Mouse (Mus musculus) megakaryocyte, embryonic 14.5 days (primary cell): Measurements from ENCODE around the gene Dach1. TPM values are rescaled to one million over a fixed set of nuclear protein-coding genes. Genes with fewer than 3 reads are reported as not detected.

Source experiments
- H3K27me3 ChIP-seq: replicated peaks from 2 replicates; pipeline ENCODE3; 2012; ENCODE audit warnings: inconsistent platforms
- H3K36me3 ChIP-seq: replicated peaks from 2 replicates; pipeline ENCODE3; 2012; ENCODE audit warnings: low read length, inconsistent platforms, mixed read lengths
- H3K4me1 ChIP-seq: 2 replicates; pipeline ENCODE4 v1.6.1; 2012; ENCODE audit warnings: inconsistent platforms
- H3K4me3 ChIP-seq: replicated peaks from 2 replicates; pipeline ENCODE3; 2012; ENCODE audit warnings: moderate library complexity, mild to moderate bottlenecking, inconsistent platforms
- H3K9me3 ChIP-seq: 2 replicates; pipeline ENCODE4 v1.6.1; 2012; ENCODE audit warnings: inconsistent platforms
- FLI1 ChIP-seq: IDR thresholded peaks from 2 replicates; pipeline ENCODE4 v1.6.1; 2012; ENCODE audit warnings: low read length, inconsistent platforms, mixed read lengths
- GATA1 ChIP-seq: IDR thresholded peaks from 3 replicates; pipeline ENCODE4 v1.6.1; 2012; ENCODE audit warnings: mixed read lengths, low read length, inconsistent platforms, borderline replicate concordance
- polyA plus RNA-seq: library from polyadenylated mRNA; stranded (reverse); fragments of >175 nt; gene quantifications from 2 replicates; pipeline ENCODE4 v1.2.3, GENCODE M21; 2012; ENCODE audit warnings: low replicate concordance; ENCODE audit not compliant: insufficient read depth

Dach1 gene
- polyA plus RNA-seq, 1 experiment: 0.49 TPM

DNA sequence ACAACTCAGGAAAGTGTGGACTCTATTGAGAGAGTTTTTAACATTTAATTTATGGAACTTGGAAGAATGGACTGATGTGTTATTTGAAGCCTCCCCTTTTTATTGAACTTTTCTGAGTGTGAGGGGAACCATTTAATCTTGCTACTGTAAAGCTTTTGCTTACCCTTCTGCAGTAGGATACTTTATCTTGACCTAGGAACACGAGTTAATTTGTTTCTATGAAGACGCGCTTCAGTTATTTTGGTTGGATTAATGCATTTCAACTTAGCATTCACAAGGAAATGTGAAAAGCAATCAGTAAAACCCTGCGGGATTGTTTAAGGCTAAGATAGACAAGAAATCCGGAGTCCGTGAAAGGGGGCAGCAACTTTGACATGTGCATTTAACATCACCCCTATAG, 89.6 kb downstream of the Dach1 start:
- Histone ChIP-seq H3K27me3 (no peaks in the 10 kb centered on the region), H3K9me3 (no peaks in the 10 kb centered on the region), H3K36me3 (no peaks in the 10 kb centered on the region), H3K4me1 (no peaks in the 10 kb centered on the region), H3K4me3 (no peak overlapping the region)
- no peak for TF ChIP-seq FLI1
- TF ChIP-seq GATA1: no peak

DNA sequence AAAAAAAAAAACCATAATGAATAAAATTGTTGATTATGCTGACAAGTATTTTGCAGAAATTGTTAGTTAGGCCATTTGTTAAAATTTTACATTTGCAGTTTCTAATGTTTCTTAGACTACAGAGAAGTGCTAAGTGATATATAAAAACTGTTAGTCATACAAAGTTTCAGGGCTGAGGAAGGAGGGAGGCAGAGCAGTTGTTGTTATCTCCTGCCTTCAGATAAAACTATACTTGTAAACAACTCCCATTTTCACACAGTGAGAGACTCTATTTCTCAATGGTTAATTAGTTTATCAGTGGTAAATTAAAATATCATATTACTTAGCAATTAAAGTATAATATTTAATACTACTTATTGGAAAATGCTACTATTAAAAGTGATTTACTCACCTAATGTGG, 91.6 kb downstream of the Dach1 start:
- no peaks in the 10 kb centered on the region for H3K4me1 ChIP-seq
- no peak overlapping the region for H3K4me3 ChIP-seq
- H3K36me3 ChIP-seq: no peaks in the 10 kb centered on the region
- H3K9me3 ChIP-seq: no peaks in the 10 kb centered on the region
- TF ChIP-seq GATA1: no peak
- TF ChIP-seq FLI1: no peak
- no peaks in the 10 kb centered on the region for H3K27me3 ChIP-seq

DNA sequence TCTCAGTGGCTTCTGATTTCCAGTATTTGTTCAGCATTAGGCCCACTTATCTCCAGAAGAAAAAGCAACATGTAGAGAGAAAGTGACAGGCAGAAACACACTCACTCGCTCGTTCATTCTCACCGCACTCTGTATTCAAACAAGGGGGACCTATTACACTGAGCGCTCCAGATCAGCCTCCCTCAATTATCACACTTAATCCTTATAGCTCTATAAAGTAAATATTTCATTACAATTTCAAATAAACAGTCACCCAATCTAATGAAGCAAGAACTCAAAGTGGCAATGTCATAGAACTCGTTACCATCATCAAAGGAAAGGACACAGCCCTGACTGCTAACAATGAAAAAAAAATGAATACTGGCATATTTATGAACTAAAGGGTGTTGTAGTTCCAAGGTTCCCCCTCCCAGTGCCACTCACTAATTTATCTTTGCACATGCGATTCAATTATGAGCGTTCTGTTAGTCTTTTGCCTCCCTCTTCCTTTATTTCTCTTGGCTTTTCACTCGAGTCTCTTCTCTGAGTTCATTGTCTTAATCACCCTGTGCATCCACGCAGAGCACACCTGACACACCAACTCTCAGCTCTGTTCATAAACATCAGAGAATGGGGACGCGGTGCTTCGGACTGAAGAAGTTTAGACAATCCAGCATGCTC, 96.0 kb downstream of the Dach1 start:
- Histone ChIP-seq H3K9me3 (no peaks in the 10 kb centered on the region), H3K27me3 (no peaks in the 10 kb centered on the region), H3K4me3 (no peak overlapping the region), H3K4me1 (no peaks in the 10 kb centered on the region), H3K36me3 (no peaks in the 10 kb centered on the region)
- no peak for TF ChIP-seq GATA1

DNA sequence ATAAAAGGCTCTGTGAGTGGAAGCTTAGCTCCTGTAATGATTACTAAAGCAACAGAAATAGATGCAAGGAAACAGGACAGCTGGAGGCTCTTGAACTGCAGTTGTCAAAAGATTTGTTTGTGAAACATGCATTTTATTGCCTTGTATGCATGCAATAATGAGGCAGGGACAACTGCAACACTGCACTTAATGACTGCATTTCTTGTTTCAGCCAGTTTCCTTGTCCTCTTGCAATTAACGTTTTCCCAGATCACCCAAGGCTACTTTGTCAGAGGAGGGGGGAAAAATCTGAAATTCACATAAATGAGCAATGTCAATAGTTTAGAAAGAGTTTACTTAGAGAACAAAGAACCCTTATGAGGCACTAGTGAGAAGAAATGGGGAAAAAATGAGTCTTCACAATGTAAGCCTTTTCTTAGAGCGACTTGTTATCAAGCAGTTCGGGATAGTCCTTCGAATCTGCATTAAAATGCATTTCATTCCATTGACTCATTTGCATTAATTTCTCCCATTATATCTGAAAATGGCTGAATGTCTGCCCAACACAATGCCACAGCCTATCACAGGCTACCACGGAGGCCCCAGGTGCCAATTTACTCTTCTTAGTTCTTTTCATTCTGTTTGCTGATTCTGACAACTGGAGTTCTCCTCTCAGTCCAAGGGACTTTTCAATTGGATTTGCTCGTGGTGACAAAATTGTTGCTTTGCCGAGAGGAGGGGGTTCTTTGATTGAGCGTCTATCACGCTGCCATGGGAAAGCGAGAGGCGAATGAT, 96.7 kb downstream of the Dach1 start:
- TF ChIP-seq FLI1 (no peak), GATA1 (no peak)
- Histone ChIP-seq H3K4me3 (no peak overlapping the region), H3K4me1 (no peaks in the 10 kb centered on the region), H3K36me3 (no peaks in the 10 kb centered on the region), H3K27me3 (no peaks in the 10 kb centered on the region), H3K9me3 (no peaks in the 10 kb centered on the region)

DNA sequence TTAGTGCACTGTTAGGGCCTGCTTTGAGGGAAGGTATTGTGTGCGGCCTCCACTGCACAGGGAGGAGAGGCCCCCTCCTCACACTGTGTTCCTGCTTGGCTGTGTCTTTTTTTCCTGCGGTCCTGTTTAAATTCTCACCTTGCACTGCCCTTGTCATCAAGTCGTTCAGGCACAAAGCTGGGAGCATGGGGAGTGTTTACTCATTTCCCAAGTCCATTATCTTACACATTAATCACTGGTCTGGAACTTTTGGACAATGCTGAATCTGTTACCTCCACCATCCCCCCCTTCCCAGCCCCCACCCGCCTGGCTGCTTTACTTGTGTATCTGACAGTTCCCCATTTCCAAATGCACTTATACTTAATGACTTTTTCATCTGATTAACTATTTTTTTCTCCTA, 97.7 kb downstream of the Dach1 start:
- TF ChIP-seq GATA1 (no peak), FLI1 (no peak)

DNA sequence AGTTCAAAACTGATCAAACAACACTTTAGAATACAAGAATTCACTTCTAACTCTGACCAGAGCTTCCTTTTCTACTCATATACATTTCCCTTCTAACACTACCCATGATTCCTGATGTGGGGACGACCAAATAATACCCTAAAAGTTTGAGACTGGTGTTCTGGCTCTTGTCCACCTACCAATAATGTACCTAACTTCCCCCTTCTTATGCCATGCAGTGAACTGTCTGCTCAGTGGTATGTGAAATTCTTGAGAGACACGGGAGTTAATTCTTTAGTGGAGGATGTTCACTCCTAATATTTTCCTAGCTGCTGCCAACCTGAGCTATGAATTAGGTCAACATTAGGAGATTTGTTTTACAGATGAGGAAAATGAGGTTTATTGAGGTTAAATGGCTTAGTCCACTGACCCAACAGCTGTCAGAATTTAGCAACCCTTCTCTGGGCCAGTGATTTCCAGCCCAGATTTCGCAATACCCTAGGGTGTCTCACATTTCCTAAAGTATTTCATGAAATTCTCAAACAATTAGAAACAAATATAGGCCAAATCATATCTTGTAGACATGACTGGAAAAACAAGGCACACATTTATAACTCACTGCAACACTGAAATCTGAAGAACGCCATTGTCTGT, 102.2 kb downstream of the Dach1 start:
- TF ChIP-seq FLI1 (no peak), GATA1 (no peak)
- H3K4me1 ChIP-seq: no peaks in the 10 kb centered on the region
- H3K36me3 ChIP-seq: no peaks in the 10 kb centered on the region
- H3K9me3 ChIP-seq: no peaks in the 10 kb centered on the region
- no peaks in the 10 kb centered on the region for H3K27me3 ChIP-seq
- H3K4me3 ChIP-seq: no peak overlapping the region

More for the DNA sequence above, 97.7 kb downstream of the Dach1 start:
- H3K27me3 ChIP-seq: no peaks in the 10 kb centered on the region
- H3K9me3 ChIP-seq: no peaks in the 10 kb centered on the region
- no peaks in the 10 kb centered on the region for H3K4me1 ChIP-seq
- H3K36me3 ChIP-seq: no peaks in the 10 kb centered on the region
- H3K4me3 ChIP-seq: no peak overlapping the region

DNA sequence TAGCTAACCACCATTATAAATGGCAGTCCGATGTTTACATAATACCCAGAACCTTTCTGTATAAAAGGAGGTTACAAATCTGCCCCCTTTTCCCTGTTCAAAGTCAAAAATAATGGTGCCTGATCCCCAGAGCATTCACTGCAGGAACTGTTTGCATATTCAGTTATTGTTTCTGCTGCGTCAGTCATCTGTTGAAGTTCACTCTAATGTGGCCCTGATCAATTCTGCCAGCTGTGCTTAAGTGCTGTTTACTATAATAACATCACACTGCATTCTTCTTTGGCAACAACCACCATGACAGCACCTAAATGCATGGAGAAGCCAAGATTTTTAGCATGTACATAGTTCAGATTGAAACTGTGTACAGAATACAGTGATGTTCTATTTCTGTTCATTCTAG, 105.4 kb downstream of the Dach1 start:
- TF ChIP-seq GATA1 (no peak), FLI1 (no peak)
- H3K36me3 ChIP-seq: no peaks in the 10 kb centered on the region

DNA sequence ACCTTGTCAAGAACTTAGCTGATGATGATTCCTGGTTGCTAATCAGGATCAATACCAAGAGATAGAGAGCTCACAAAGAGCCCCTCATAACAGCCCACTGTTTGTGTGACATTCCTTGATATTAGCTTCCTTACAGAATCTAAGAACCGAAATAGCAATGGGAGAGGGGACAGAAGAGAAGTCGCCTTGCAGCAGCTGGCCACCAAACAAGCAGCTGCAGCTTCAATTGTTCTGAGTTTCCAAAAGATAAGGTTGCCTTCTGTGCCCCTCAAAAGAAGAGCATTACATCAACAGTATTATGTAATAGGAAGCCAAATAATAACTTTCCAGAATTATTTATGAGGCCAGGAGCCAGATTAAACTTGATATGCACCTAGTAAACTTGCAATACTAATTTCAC, 120.2 kb downstream of the Dach1 start:
- Histone ChIP-seq H3K4me3 (no peak overlapping the region), H3K4me1 (peaks cover 4% of the 10 kb centered on the region; the same call in 1 of the 2 replicates), H3K27me3 (no peaks in the 10 kb centered on the region), H3K36me3 (no peaks in the 10 kb centered on the region), H3K9me3 (no peaks in the 10 kb centered on the region)
- TF ChIP-seq GATA1 (no peak), FLI1 (no peak)

More for the DNA sequence above, 105.4 kb downstream of the Dach1 start:
- H3K9me3 ChIP-seq: no peaks in the 10 kb centered on the region
- no peaks in the 10 kb centered on the region for H3K27me3 ChIP-seq
- no peaks in the 10 kb centered on the region for H3K4me1 ChIP-seq
- no peak overlapping the region for H3K4me3 ChIP-seq

DNA sequence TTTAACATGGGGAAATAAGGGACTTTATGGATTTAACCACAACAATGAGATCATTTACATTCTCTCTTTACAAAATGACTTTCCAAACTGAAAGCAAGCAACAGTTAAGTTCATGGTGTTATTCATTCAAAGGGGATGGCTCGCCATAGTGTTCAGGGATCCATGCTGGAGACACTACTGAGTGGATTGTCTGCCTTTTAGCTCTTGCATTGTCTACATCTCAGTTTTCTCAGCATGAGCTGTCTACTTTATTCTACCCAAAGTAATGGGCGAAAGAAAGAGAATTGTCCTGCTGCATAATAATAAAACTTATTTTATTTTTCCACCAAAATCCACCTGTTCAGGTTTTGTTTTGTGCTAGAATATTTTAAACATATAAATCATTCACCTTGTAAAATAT, 121.2 kb downstream of the Dach1 start:
- Histone ChIP-seq H3K4me1 (peaks cover 4% of the 10 kb centered on the region; the same call in 1 of the 2 replicates), H3K9me3 (no peaks in the 10 kb centered on the region), H3K27me3 (no peaks in the 10 kb centered on the region), H3K4me3 (no peak overlapping the region), H3K36me3 (no peaks in the 10 kb centered on the region)
- TF ChIP-seq FLI1 (no peak), GATA1 (no peak)

DNA sequence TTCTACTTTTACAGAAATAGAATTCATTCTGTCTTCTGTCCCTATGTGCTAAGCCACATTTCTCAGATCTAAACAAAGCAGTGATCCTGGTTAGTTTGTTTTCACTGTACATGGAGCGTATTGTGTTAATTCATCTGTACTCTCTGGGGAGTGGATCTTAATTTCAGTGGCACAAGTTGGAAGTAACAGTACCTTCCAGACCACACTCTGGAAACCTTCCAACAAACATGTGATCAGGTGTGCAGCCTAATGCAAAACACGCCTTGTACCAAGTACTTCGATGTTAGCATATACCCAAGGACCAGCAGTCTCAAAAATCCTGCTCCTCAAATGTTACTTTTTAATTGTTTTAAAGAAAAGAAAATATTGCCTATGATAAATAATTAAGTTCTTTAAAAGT, 121.9 kb downstream of the Dach1 start:
- Histone ChIP-seq H3K27me3 (no peaks in the 10 kb centered on the region), H3K4me3 (no peak overlapping the region), H3K4me1 (peaks cover 4% of the 10 kb centered on the region; the same call in 1 of the 2 replicates), H3K9me3 (no peaks in the 10 kb centered on the region), H3K36me3 (no peaks in the 10 kb centered on the region)
- no peak for TF ChIP-seq FLI1
- TF ChIP-seq GATA1: no peak
